Mouse (Mus musculus) heart, embryonic 11.5 days (tissue): ENCODE measurements around the gene Cyp4f17. TPM values are rescaled to one million over a fixed set of nuclear protein-coding genes. Genes with fewer than 3 reads are reported as not detected.
"Not testable (repeated sequence)": the region's sequence is repeated elsewhere in the genome, so short reads cannot be mapped to it uniquely, and the experiment has no call there.

Experiments used
- ATAC-seq: fragments of 200-750 bp; cut with Nextera tagmentation; replicated peaks from 2 replicates; pipeline ENCODE4 v1.8.0; 2017; ENCODE audit warnings: moderate library complexity; ENCODE audit not compliant: insufficient number of reproducible peaks, low FRiP score, low TSS enrichment
- H3K27ac ChIP-seq: fragments of 300-500 bp; sonication (generic); 2 replicates; pipeline ENCODE4 v1.5.1; 2014; ENCODE audit warnings: mild to moderate bottlenecking, low read depth, low read length
- H3K27me3 ChIP-seq: fragments of 300-500 bp; sonication (generic); 2 replicates; pipeline ENCODE4 v1.6.1; 2014; ENCODE audit warnings: mild to moderate bottlenecking, low read length, mixed read lengths; ENCODE audit not compliant: control insufficient read depth, insufficient read depth
- H3K36me3 ChIP-seq: fragments of 300-500 bp; sonication (generic); 2 replicates; pipeline ENCODE4 v1.6.1; 2014; ENCODE audit warnings: mild to moderate bottlenecking, low read length, moderate library complexity, mixed read lengths; ENCODE audit not compliant: control insufficient read depth, insufficient read depth
- H3K4me1 ChIP-seq: fragments of 300-500 bp; sonication (generic); 2 replicates; pipeline ENCODE4 v1.6.1; 2014; ENCODE audit warnings: low read length; ENCODE audit not compliant: control insufficient read depth, insufficient read depth
- H3K4me2 ChIP-seq: fragments of 300-500 bp; sonication (generic); 2 replicates; pipeline ENCODE4 v1.6.1; 2014; ENCODE audit warnings: mild to moderate bottlenecking, moderate library complexity
- H3K4me3 ChIP-seq: fragments of 300-500 bp; sonication (generic); 2 replicates; pipeline ENCODE4 v1.5.1; 2014; ENCODE audit warnings: low read depth, low read length
- H3K9ac ChIP-seq: fragments of 300-500 bp; sonication (generic); 2 replicates; pipeline ENCODE4 v1.6.1; 2014; ENCODE audit warnings: mild to moderate bottlenecking, low read depth, low read length, moderate library complexity
- H3K9me3 ChIP-seq: fragments of 300-500 bp; sonication (generic); replicated peaks from 2 replicates; pipeline ENCODE4 v1.6.1; 2016; ENCODE audit warnings: low read length; ENCODE audit not compliant: control insufficient read depth
- WGBS: fragments of 180-500 bp; shearing (Covaris S2); extraction: QIAGEN DNeasy Blood & Tissue Kit; methylation state at CpG from one replicate; pipeline ENCODE4 v1.1.7; 2014; ENCODE audit not compliant: insufficient replicate concordance; 5-methylcytosine and 5-hydroxymethylcytosine counted together
- polyA plus RNA-seq: library from polyadenylated mRNA; unstranded; fragments of >200 nt; fragmentation: Nextera tagmentation; extraction: Ambion mirVana; gene quantifications from 2 replicates; pipeline ENCODE4 v1.2.1, GENCODE M21; 2014

Cyp4f17 gene
- polyA plus RNA-seq, 1 experiment from 2014 or later = 4.6 TPM

DNA sequence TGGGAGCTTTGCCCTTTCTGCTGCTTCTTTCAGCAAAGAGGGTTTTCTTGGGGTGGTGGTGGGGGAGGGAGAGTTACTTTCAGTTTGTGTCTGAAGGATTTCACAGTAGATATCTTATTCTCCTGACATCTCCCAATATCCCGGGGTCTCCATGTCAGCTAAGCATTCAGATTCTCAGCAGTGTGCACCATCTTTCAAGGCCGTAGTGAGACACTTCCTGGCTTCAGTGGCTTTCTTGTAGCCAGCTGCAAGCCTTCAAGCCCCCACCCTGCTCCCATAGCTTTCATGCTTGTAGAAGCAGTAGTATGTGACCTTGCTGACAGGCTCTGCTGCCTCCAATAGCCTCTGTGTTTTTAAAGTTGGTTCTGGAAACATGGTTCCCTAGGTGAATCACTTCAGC, 67.4 kb downstream of the Cyp4f17 start:
- H3K9me3 ChIP-seq, ATAC-seq, H3K4me3 ChIP-seq, H3K4me1 ChIP-seq, H3K27me3 ChIP-seq, H3K9ac ChIP-seq, H3K4me2 ChIP-seq, H3K27ac ChIP-seq, H3K36me3 ChIP-seq: not testable (repeated sequence)
- WGBS = 66% methylated on average over 2 of the region's 2 CpGs

DNA sequence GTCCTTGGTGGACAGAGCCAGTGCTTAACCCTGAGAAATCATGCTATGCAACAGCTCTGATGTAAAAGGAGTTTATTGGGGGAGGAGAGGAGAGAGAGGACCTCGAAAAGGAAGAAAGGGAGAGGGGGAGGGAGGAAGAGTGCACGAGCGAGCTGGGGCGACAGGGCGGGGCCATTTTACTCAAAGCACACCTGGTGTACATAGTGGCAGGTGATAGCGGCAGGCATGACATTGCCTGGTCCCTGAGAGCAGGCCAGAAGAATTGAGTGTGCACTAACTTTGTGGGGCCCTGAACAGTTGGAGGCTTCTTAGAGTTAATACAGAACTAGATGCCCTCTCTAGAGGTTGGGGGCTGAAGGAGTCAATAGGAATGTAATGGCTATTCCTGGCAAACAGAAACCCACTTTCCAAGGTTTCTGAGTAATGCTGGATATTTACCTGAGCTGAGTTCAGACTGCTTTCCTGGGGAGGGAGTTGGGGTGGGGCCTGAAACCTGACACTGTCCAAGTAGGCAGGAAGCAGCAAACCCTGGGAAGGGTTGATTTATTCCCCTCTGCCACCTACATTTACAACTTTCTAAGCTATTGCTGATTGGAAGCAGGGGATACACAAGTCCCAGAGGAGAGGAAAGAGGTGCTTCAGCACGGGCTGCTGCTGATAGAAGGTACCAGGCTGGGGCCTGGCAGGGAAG, 71.8 kb downstream of the Cyp4f17 start:
- no peaks in the 10 kb centered on the region for H3K4me1 ChIP-seq
- no peaks in the 10 kb centered on the region for H3K36me3 ChIP-seq
- ATAC-seq = no peak
- H3K4me2 ChIP-seq = no peak overlapping the region
- H3K9me3 ChIP-seq = no peaks in the 10 kb centered on the region
- no peak overlapping the region for H3K9ac ChIP-seq
- 50% methylated on average over 7 of the region's 7 CpGs for WGBS
- no peaks in the 10 kb centered on the region for H3K27me3 ChIP-seq
- no peak overlapping the region for H3K27ac ChIP-seq
- H3K4me3 ChIP-seq = no peak overlapping the region

Other genes starting within 250 kb of the Cyp4f17 start
- gene Brd4, start 221.3 kb upstream of the Cyp4f17 start, polyA plus RNA-seq = 67.1 and 76.2 TPM in 2 replicates
- 44.2 and 44.3 TPM in 2 replicates for gene Akap8, start 184.8 kb upstream of the Cyp4f17 start, polyA plus RNA-seq
- 59.0 and 63.8 TPM in 2 replicates for gene Akap8l, start 155.4 kb upstream of the Cyp4f17 start, polyA plus RNA-seq
- 16.2 and 17.6 TPM in 2 replicates for gene Wiz, start 116.6 kb upstream of the Cyp4f17 start, polyA plus RNA-seq
- 0.94 and 1.3 TPM in 2 replicates for gene Rasal3, start 102.5 kb upstream of the Cyp4f17 start, polyA plus RNA-seq
- gene Pglyrp2, start 81.9 kb upstream of the Cyp4f17 start, polyA plus RNA-seq = 0.34 TPM in 1 of 2 replicates, not detected in the other
- not detected in 2 replicates for gene Cyp4f39, start 53.3 kb upstream of the Cyp4f17 start, polyA plus RNA-seq
- gene Cyp4f16, start 30.5 kb downstream of the Cyp4f17 start, polyA plus RNA-seq = 12.6 and 15.9 TPM in 2 replicates
- not detected in 2 replicates for gene Cyp4f37, start 115.3 kb downstream of the Cyp4f17 start, polyA plus RNA-seq
- gene Cyp4f40, start 152.8 kb downstream of the Cyp4f17 start, polyA plus RNA-seq = not detected in 2 replicates
- 0.19 TPM in 1 of 2 replicates, not detected in the other for gene Cyp4f15, start 179.6 kb downstream of the Cyp4f17 start, polyA plus RNA-seq